Comparison of ENCODE assay signal across 10 mouse cellular contexts in the genomic region with DNA sequence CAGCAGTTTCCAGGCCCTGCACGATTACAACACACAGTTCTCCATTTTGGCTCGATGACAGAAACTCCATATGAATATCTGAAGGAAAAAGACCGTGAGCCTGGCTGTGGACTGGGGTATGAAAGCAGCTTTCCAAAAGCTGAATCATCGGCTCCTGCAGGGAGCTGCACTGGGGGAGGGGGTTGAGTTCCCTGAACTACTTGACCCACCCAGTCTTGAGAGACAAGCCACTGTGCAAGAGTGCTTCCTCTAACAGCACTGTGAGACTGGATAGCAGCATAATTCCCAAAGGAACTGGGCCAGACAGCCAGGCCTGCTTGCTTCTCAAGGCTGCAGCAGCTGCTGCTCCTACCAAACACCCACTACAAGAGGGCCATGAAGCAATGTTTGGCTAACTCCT.
DNase-seq lines count a peak whose midpoint lies in the region; ATAC-seq lines count a peak whose summit lies in the region.
"Had no signal": no experiment of that assay in that cellular context is flagged by ENCODE, and none has a peak within 500 bp of the region (broad histone marks: within the 10 kb centered on the region; RNA-seq: fewer than 3 reads in every experiment).

No protein-coding gene starts in this region.

- H3K36me3 ChIP-seq in kidney, embryonic 15.5 days = no peaks in the 10 kb centered on the region
- no peaks in the 10 kb centered on the region for H3K36me3 ChIP-seq in kidney, embryonic 14.5 days (ENCODE audit: control insufficient read depth, insufficient read depth, low read length)

- H3K4me2 ChIP-seq in kidney, embryonic 15.5 days = no peak overlapping the region
- H3K4me2 ChIP-seq in kidney, embryonic 14.5 days (replicated peaks; ENCODE audit: low read depth, low read length) = no peak overlapping the region

- ATAC-seq in kidney, embryonic 15.5 days (replicated peaks; ENCODE audit: low FRiP score) = peak; percentile 49; the same call in 1 of the 2 replicates
- ATAC-seq in kidney, embryonic 14.5 days (ENCODE audit: low FRiP score, low TSS enrichment) = no peak
- no peak for ATAC-seq in inflammation-experienced regulatory T-cells, adult 6 months
- ATAC-seq in cerebellum, adult (ENCODE audit: insufficient number of reproducible peaks, low FRiP score, low TSS enrichment) = no peak
- ATAC-seq in activated CD4-positive, CD25-positive, alpha-beta regulatory T cell, adult 4 months = no peak

- DNase-seq in adipocyte (ENCODE audit: low spot score) = peak; percentile 80
- peak; percentile 65 to 76 for DNase-seq in heart, adult 9 months (ENCODE audit: low spot score in 2 of 2)
- DNase-seq in lung, postnatal 10 days = peak; percentile 75
- DNase-seq: embryo, embryonic 11 days; right cerebral cortex, adult 18-20 months had no signal

- no peaks in the 10 kb centered on the region for H3K9me3 ChIP-seq in kidney, embryonic 15.5 days (replicated peaks)
- no peaks in the 10 kb centered on the region for H3K9me3 ChIP-seq in kidney, embryonic 14.5 days (ENCODE audit: control insufficient read depth, low read length)

- H3K9ac ChIP-seq in kidney, embryonic 15.5 days = no peak overlapping the region
- no peak overlapping the region for H3K9ac ChIP-seq in kidney, embryonic 14.5 days (ENCODE audit: low read depth, low read length)

- H3K27ac ChIP-seq in kidney, embryonic 15.5 days = 0 out of 2 replicates have a peak overlapping the region, but pooled peaks have one; percentile 41
- H3K27ac ChIP-seq in kidney, embryonic 14.5 days (ENCODE audit: low read depth, low read length) = no peak overlapping the region

- 49% methylated on average over 4 of the region's 4 CpGs for WGBS in kidney, embryonic 15.5 days
- 60% methylated on average over 4 of the region's 4 CpGs for WGBS in kidney, embryonic 14.5 days

- no peaks in the 10 kb centered on the region for H3K27me3 ChIP-seq in kidney, embryonic 15.5 days
- no peaks in the 10 kb centered on the region for H3K27me3 ChIP-seq in kidney, embryonic 14.5 days (ENCODE audit: control insufficient read depth, insufficient read depth, low read length)

- no peak overlapping the region for H3K4me3 ChIP-seq in kidney, embryonic 15.5 days (replicated peaks)
- H3K4me3 ChIP-seq in kidney, embryonic 14.5 days (ENCODE audit: low read length) = no peak overlapping the region

- H3K4me1 ChIP-seq in kidney, embryonic 15.5 days = peaks cover 19% of the 10 kb centered on the region
- H3K4me1 ChIP-seq in kidney, embryonic 14.5 days (ENCODE audit: control insufficient read depth, insufficient read depth, low read length) = peaks cover 7% of the 10 kb centered on the region; the same call in 1 of the 2 replicates
